Mouse (Mus musculus) gonadal fat pad, adult 2 months (tissue): Measurements from ENCODE around the gene Dalrd3. TPM values are rescaled to one million over a fixed set of nuclear protein-coding genes. Genes with fewer than 3 reads are reported as not detected.
"Not testable (repeated sequence)": the region's sequence is repeated elsewhere in the genome, so short reads cannot be mapped to it uniquely, and the experiment has no call there.

Source experiments
- DNase-seq: peaks from one replicate; pipeline ENCODE4 v3.0.0-alpha.2; 2012; ENCODE audit warnings: low read depth
- polyA plus RNA-seq: library from polyadenylated mRNA; depleted of rRNA; stranded (reverse); fragments of >200 nt; gene quantifications from 2 replicates; pipeline ENCODE4 v1.2.3, GENCODE M21; 2012

The Dalrd3 gene
- polyA plus RNA-seq, 1 experiment = 214 TPM

GRCm38 (mm10) chr9:108573774-108574690 is 4.3 kb downstream of the Dalrd3 start:
- no peak for DNase-seq

- DNase-seq = no peak
Measured at GRCm38 (mm10) chr9:108574921-108575320, 5.2 kb downstream of the Dalrd3 start.

GRCm38 (mm10) chr9:108575321-108576297 is 5.9 kb downstream of the Dalrd3 start:
- DNase-seq = no peak

GRCm38 (mm10) chr9:108577025-108577424 is 7.3 kb downstream of the Dalrd3 start:
- no peak for DNase-seq

- no peak for DNase-seq
Measured at GRCm38 (mm10) chr9:108577934-108578544, 8.4 kb downstream of the Dalrd3 start.

- no peak for DNase-seq
Measured at GRCm38 (mm10) chr9:108578545-108579343, 9.1 kb downstream of the Dalrd3 start, which contains the start of gene Wdr6. Wdr6 (minus strand) TSS chr9:108578739.

GRCm38 (mm10) chr9:108579344-108579690 is 9.6 kb downstream of the Dalrd3 start:
- DNase-seq = no peak

GRCm38 (mm10) chr9:108587571-108588180 is 18.0 kb downstream of the Dalrd3 start:
- no peak for DNase-seq

GRCm38 (mm10) chr9:108589229-108589628 is 19.5 kb downstream of the Dalrd3 start:
- DNase-seq = no peak

- DNase-seq = no peak
Measured at GRCm38 (mm10) chr9:108591462-108591861, 21.8 kb downstream of the Dalrd3 start.

GRCm38 (mm10) chr9:108594354-108594753 is 24.7 kb downstream of the Dalrd3 start:
- no peak for DNase-seq

GRCm38 (mm10) chr9:108596998-108597764 is 27.5 kb downstream of the Dalrd3 start, which contains the start of gene P4htm:
P4htm (minus strand) TSS chr9:108597667.
- DNase-seq = no peak

GRCm38 (mm10) chr9:108599021-108599566 is 29.4 kb downstream of the Dalrd3 start:
- no peak for DNase-seq

- DNase-seq = no peak
Measured at GRCm38 (mm10) chr9:108600011-108600410, 30.3 kb downstream of the Dalrd3 start.

- DNase-seq = no peak
Measured at GRCm38 (mm10) chr9:108601986-108602385, 32.3 kb downstream of the Dalrd3 start.

- DNase-seq = not testable (repeated sequence)
Measured at GRCm38 (mm10) chr9:108607929-108608328, 38.2 kb downstream of the Dalrd3 start.

- DNase-seq = no peak
Measured at GRCm38 (mm10) chr9:108608889-108609288, 39.2 kb downstream of the Dalrd3 start.

- no peak for DNase-seq
Measured at GRCm38 (mm10) chr9:108611488-108611887, 41.8 kb downstream of the Dalrd3 start.

- DNase-seq = no peak
Measured at GRCm38 (mm10) chr9:108617301-108617700, 47.6 kb downstream of the Dalrd3 start.
